Mouse (Mus musculus): Measurements from ENCODE around the gene Agbl4.

DNA sequence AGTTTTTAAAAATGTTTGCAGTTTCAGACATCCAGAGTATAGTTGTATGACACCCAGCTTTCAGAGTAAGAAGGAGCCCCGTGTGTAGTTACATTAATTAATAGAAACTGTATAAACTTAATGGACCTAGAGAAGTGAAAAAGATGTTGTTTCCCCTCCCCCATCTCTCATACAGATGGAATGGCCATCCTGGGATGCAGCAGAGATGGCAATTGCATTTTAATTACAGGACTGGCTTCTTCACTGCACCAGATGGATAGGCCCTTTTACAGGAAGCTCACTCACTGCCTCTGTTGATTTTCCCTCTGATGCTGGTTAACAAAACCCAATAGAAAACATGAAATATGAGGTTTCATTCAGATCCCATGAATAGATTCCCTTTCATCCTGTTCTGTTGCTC is 337.7 kb downstream of the Agbl4 start:
- TF ChIP-seq CTCF (IDR thresholded peaks at IDR 0.05; ENCODE audit: borderline replicate concordance, extremely low read depth, insufficient read depth, insufficient read length) = no peak
- no peak for TF ChIP-seq POLR2A (IDR thresholded peaks at IDR 0.05; ENCODE audit: borderline replicate concordance, extremely low read depth, insufficient read depth, insufficient read length, poor library complexity, severe bottlenecking)
